Mouse (Mus musculus): ENCODE data around the gene Msx3. TPM values are rescaled to one million over a fixed set of nuclear protein-coding genes. Genes with fewer than 3 reads are reported as not detected.

The Msx3 gene
- polyA plus RNA-seq, 1 experiment from 2014 or later = not detected

GRCm38 (mm10) chr7:140032366-140032765, 16.5 kb downstream of the Msx3 start:
- no peak for TF ChIP-seq CTCF (IDR thresholded peaks at IDR 0.05; ENCODE audit: low read depth)
- no peak overlapping the region for H3K27ac ChIP-seq (ENCODE audit: low read depth, low read length)
- H3K9ac ChIP-seq (ENCODE audit: low read depth, low read length) = no peak overlapping the region
- no peak overlapping the region for H3K4me2 ChIP-seq (replicated peaks; ENCODE audit: low read depth)
- H3K9me3 ChIP-seq (ENCODE audit: control insufficient read depth) = no peaks in the 10 kb centered on the region
- no peaks in the 10 kb centered on the region for H3K27me3 ChIP-seq (replicated peaks; ENCODE audit: control insufficient read depth, insufficient read depth, low read length)
- no peak for ATAC-seq
- WGBS = 96% methylated on average over 10 of the region's 10 CpGs
- H3K4me3 ChIP-seq (ENCODE audit: low read depth, low read length) = no peak overlapping the region
- 0 out of 2 replicates have a peak, but pooled peaks cover 5% of the 10 kb centered on the region for H3K4me1 ChIP-seq (replicated peaks; ENCODE audit: control insufficient read depth, insufficient read depth, low read length)
- peaks cover 53% of the 10 kb centered on the region for H3K36me3 ChIP-seq (ENCODE audit: control insufficient read depth, insufficient read depth)

GRCm38 (mm10) chr7:140031771-140032170, 17.1 kb downstream of the Msx3 start:
- ATAC-seq = no peak
- H3K4me2 ChIP-seq (replicated peaks; ENCODE audit: low read depth) = no peak overlapping the region
- H3K9me3 ChIP-seq (ENCODE audit: control insufficient read depth) = no peaks in the 10 kb centered on the region
- H3K9ac ChIP-seq (ENCODE audit: low read depth, low read length) = no peak overlapping the region
- 96% methylated on average over 12 of the region's 12 CpGs for WGBS
- TF ChIP-seq CTCF (IDR thresholded peaks at IDR 0.05; ENCODE audit: low read depth) = no peak
- H3K27ac ChIP-seq (ENCODE audit: low read depth, low read length) = no peak overlapping the region
- H3K27me3 ChIP-seq (replicated peaks; ENCODE audit: control insufficient read depth, insufficient read depth, low read length) = no peaks in the 10 kb centered on the region
- no peak overlapping the region for H3K4me3 ChIP-seq (ENCODE audit: low read depth, low read length)
- H3K4me1 ChIP-seq (replicated peaks; ENCODE audit: control insufficient read depth, insufficient read depth, low read length) = 0 out of 2 replicates have a peak, but pooled peaks cover 5% of the 10 kb centered on the region
- peaks cover 53% of the 10 kb centered on the region for H3K36me3 ChIP-seq (ENCODE audit: control insufficient read depth, insufficient read depth)

GRCm38 (mm10) chr7:140011336-140011735, 37.6 kb downstream of the Msx3 start:
- WGBS = 98% methylated on average over 17 of the region's 17 CpGs
- no peak for TF ChIP-seq CTCF (IDR thresholded peaks at IDR 0.05; ENCODE audit: low read depth)

GRCm38 (mm10) chr7:140007781-140008180, 41.1 kb downstream of the Msx3 start:
- no peaks in the 10 kb centered on the region for H3K9me3 ChIP-seq (ENCODE audit: control insufficient read depth)
- no peak overlapping the region for H3K4me2 ChIP-seq (replicated peaks; ENCODE audit: low read depth)
- 84% methylated on average over 9 of the region's 9 CpGs for WGBS
- TF ChIP-seq CTCF (IDR thresholded peaks at IDR 0.05; ENCODE audit: low read depth) = no peak
- no peaks in the 10 kb centered on the region for H3K27me3 ChIP-seq (replicated peaks; ENCODE audit: control insufficient read depth, insufficient read depth, low read length)
- no peak overlapping the region; the same call in 1 of the 2 replicates for H3K27ac ChIP-seq (ENCODE audit: low read depth, low read length)
- H3K4me3 ChIP-seq (ENCODE audit: low read depth, low read length) = no peak overlapping the region
- no peaks in the 10 kb centered on the region for H3K4me1 ChIP-seq (replicated peaks; ENCODE audit: control insufficient read depth, insufficient read depth, low read length)
- H3K36me3 ChIP-seq (ENCODE audit: control insufficient read depth, insufficient read depth) = peaks cover 30% of the 10 kb centered on the region
- H3K9ac ChIP-seq (ENCODE audit: low read depth, low read length) = no peak overlapping the region
- no peak for ATAC-seq

More at GRCm38 (mm10) chr7:140011336-140011735, 37.6 kb downstream of the Msx3 start:
- Histone ChIP-seq H3K9me3 (ENCODE audit: control insufficient read depth) (no peaks in the 10 kb centered on the region), H3K4me2 (replicated peaks; ENCODE audit: low read depth) (no peak overlapping the region), H3K4me3 (ENCODE audit: low read depth, low read length) (no peak overlapping the region), H3K9ac (ENCODE audit: low read depth, low read length) (no peak overlapping the region), H3K27me3 (replicated peaks; ENCODE audit: control insufficient read depth, insufficient read depth, low read length) (no peaks in the 10 kb centered on the region), H3K4me1 (replicated peaks; ENCODE audit: control insufficient read depth, insufficient read depth, low read length) (no peaks in the 10 kb centered on the region), H3K27ac (ENCODE audit: low read depth, low read length) (no peak overlapping the region), H3K36me3 (ENCODE audit: control insufficient read depth, insufficient read depth) (0 out of 2 replicates have a peak, but pooled peaks cover 5% of the 10 kb centered on the region)
- ATAC-seq = no peak

GRCm38 (mm10) chr7:140006861-140007611, 41.9 kb downstream of the Msx3 start:
- no peak overlapping the region for H3K4me3 ChIP-seq (ENCODE audit: low read depth, low read length)
- WGBS = 91% methylated on average over 9 of the region's 9 CpGs
- no peak overlapping the region for H3K4me2 ChIP-seq (replicated peaks; ENCODE audit: low read depth)
- H3K27me3 ChIP-seq (replicated peaks; ENCODE audit: control insufficient read depth, insufficient read depth, low read length) = no peaks in the 10 kb centered on the region
- H3K27ac ChIP-seq (ENCODE audit: low read depth, low read length) = no peak overlapping the region; the same call in 1 of the 2 replicates
- no peaks in the 10 kb centered on the region for H3K9me3 ChIP-seq (ENCODE audit: control insufficient read depth)
- no peak overlapping the region for H3K9ac ChIP-seq (ENCODE audit: low read depth, low read length)
- no peak for ATAC-seq
- peaks cover 35% of the 10 kb centered on the region for H3K36me3 ChIP-seq (ENCODE audit: control insufficient read depth, insufficient read depth)
- H3K4me1 ChIP-seq (replicated peaks; ENCODE audit: control insufficient read depth, insufficient read depth, low read length) = no peaks in the 10 kb centered on the region
- TF ChIP-seq CTCF (IDR thresholded peaks at IDR 0.05; ENCODE audit: low read depth) = no peak

GRCm38 (mm10) chr7:140004666-140005065, 44.2 kb downstream of the Msx3 start:
- Histone ChIP-seq H3K9ac (ENCODE audit: low read depth, low read length) (no peak overlapping the region), H3K4me1 (replicated peaks; ENCODE audit: control insufficient read depth, insufficient read depth, low read length) (no peaks in the 10 kb centered on the region), H3K36me3 (ENCODE audit: control insufficient read depth, insufficient read depth) (peaks cover 55% of the 10 kb centered on the region), H3K4me2 (replicated peaks; ENCODE audit: low read depth) (no peak overlapping the region), H3K27me3 (replicated peaks; ENCODE audit: control insufficient read depth, insufficient read depth, low read length) (no peaks in the 10 kb centered on the region), H3K9me3 (ENCODE audit: control insufficient read depth) (no peaks in the 10 kb centered on the region), H3K27ac (ENCODE audit: low read depth, low read length) (no peak overlapping the region), H3K4me3 (ENCODE audit: low read depth, low read length) (no peak overlapping the region)
- ATAC-seq = no peak
- no peak for TF ChIP-seq CTCF (IDR thresholded peaks at IDR 0.05; ENCODE audit: low read depth)
- 90% methylated on average over 8 of the region's 8 CpGs for WGBS
